Mouse (Mus musculus) testis, adult 2 months (tissue): Measurements from ENCODE around the gene Dyrk2. TPM values are rescaled to one million over a fixed set of nuclear protein-coding genes. Genes with fewer than 3 reads are reported as not detected.
A peak's percentile ranks its signal among the peaks of the same experiment; 100 is the strongest.

Experiments
- H3K27ac ChIP-seq: fragments of 200-500 bp; 2 replicates; pipeline ENCODE4 v1.5.1; 2012; ENCODE audit warnings: low read depth, low read length; ENCODE audit not compliant: control insufficient read depth, insufficient read depth
- H3K27me3 ChIP-seq: fragments of 200-500 bp; 2 replicates; pipeline ENCODE4 v1.6.1; 2012; ENCODE audit warnings: mild to moderate bottlenecking, low read length, moderate library complexity; ENCODE audit not compliant: control insufficient read depth, insufficient read depth
- H3K36me3 ChIP-seq: fragments of 200-500 bp; 2 replicates; pipeline ENCODE4 v1.6.1; 2012; ENCODE audit warnings: mild to moderate bottlenecking, low read length; ENCODE audit not compliant: control insufficient read depth, insufficient read depth
- H3K4me1 ChIP-seq: fragments of 200-500 bp; 2 replicates; pipeline ENCODE4 v1.6.1; 2012; ENCODE audit warnings: low read length; ENCODE audit not compliant: control insufficient read depth, insufficient read depth
- H3K4me3 ChIP-seq: fragments of 200-500 bp; 2 replicates; pipeline ENCODE4 v1.5.1; 2012; ENCODE audit warnings: low read depth, mild to moderate bottlenecking, low read length, moderate library complexity, mixed read lengths; ENCODE audit not compliant: control insufficient read depth
- CTCF ChIP-seq: fragments of 200-500 bp; IDR thresholded peaks from 2 replicates; pipeline ENCODE4 v1.5.1; 2012; ENCODE audit warnings: low read depth, mild to moderate bottlenecking, inconsistent platforms, low read length, moderate library complexity; ENCODE audit not compliant: control insufficient read depth, insufficient read depth, insufficient replicate concordance
- POLR2A ChIP-seq: fragments of 200-500 bp; IDR thresholded peaks from 2 replicates; pipeline ENCODE4 v1.6.1; 2012; ENCODE audit warnings: low read depth, mild to moderate bottlenecking, inconsistent platforms, low read length, moderate library complexity; ENCODE audit not compliant: control insufficient read depth
- polyA plus RNA-seq: library from polyadenylated mRNA; depleted of rRNA; stranded (reverse); fragments of >200 nt; gene quantifications from 2 replicates; pipeline ENCODE4 v1.2.3, GENCODE M21; 2012

Gene Dyrk2
- polyA plus RNA-seq, 1 experiment = 21.6 TPM

- TF ChIP-seq CTCF = no peak
- no peak for TF ChIP-seq POLR2A
- Histone ChIP-seq H3K4me3 (no peak overlapping the region), H3K27ac (no peak overlapping the region), H3K36me3 (no peaks in the 10 kb centered on the region), H3K27me3 (no peaks in the 10 kb centered on the region), H3K4me1 (peaks cover 6% of the 10 kb centered on the region)
Observed at GRCm38 (mm10) chr10:118872196-118872595, 2.2 kb upstream of the Dyrk2 start.

GRCm38 (mm10) chr10:118869591-118870001, 413 bp downstream of the Dyrk2 start:
- Histone ChIP-seq H3K4me1 (peaks cover 7% of the 10 kb centered on the region), H3K27me3 (no peaks in the 10 kb centered on the region), H3K36me3 (no peaks in the 10 kb centered on the region), H3K27ac (no peak overlapping the region), H3K4me3 (peak overlapping the region; percentile 54)
- no peak for TF ChIP-seq CTCF
- TF ChIP-seq POLR2A = peak; percentile 14; the same call in 1 of the 2 replicates

DNA sequence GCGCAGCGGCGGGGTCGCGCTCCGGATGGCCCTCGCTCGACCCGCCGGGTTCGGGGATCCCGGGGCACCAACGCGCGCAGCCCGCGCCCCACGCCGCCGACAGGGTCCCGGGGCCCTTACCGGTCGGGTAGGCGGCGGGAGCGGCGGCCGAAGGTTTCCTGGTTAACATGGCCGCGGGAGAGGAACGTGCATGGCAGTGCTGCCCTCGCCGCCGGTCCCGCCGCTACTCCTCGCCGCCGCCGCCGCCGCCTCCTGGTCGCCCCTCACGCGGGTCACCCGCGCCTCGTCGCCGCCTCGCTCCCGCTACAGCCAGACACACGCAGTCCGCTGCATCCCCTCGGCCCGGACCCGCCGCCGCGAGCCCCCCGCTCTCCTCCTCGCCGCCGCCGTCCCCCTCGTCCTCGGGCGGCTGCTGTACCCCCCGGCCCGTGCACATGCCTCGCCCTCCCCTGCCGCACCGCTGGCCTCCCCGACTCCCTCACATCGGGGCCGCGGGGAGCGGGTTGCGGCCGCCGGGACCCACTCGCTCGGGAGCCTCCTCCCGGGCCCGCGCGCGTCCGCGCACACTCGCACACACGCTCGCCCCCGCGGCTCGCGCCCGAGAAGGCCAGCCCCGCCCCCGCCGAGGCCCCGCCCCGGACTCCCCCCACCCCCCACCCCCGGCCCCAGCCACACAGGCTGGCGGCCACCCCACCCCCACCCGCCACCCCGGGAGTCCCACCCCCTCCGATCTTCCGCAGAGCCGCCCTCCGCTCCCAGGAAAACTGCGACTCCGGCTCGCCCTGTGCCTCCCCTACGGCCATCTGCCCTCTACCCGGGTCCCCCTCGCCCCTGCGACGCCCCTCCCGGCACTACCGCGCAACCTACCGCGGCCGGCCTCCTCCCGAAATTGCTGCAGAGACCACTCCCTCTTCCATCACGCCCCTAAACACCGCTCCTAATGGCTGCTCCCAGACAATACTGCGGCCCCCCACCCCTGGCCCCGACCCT, 1.1 kb downstream of the Dyrk2 start:
- H3K4me1 ChIP-seq = peaks cover 7% of the 10 kb centered on the region
- H3K36me3 ChIP-seq = no peaks in the 10 kb centered on the region
- H3K27me3 ChIP-seq = no peaks in the 10 kb centered on the region
- peak overlapping the region; percentile 89 for H3K4me3 ChIP-seq
- no peak for TF ChIP-seq POLR2A
- TF ChIP-seq CTCF = no peak
- peak overlapping the region; percentile 18; the same call in 1 of the 2 replicates for H3K27ac ChIP-seq

DNA sequence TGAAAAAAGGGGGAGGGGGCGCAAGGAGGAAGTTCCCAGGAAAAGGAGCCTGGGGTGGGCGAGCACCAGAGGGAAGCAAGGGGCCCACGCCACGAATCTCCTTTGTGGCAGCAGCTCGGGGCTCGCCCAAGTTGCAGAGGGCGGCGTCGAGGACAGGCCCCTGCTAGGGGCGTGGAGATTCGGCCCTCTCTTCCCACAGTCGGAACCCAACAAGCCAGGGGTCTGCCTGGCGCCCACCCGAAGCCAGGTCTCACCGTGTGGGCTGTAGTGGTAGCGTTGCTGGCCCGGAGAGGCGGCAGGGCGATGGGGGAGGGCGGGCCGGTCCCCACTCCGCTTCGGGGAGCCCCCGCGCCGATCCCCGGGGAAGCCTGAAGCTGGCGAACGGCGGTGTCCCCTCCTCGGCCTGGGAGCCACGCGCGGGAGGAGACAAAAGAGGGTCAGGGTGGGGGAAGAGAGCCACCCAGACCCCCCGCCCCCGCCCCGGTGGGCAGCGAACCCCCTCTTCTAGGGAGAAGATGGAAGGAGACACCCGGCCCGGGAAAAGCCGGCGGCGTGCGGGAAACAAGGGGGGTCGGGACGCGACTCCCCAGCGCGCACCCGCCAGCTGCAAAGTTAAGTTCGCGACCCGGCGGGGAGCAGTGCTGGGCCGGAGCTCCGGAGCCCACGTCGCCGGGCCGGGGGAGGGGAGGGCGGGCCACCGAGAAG, 2.0 kb downstream of the Dyrk2 start:
- H3K4me3 ChIP-seq = peak overlapping the region; percentile 89
- no peaks in the 10 kb centered on the region for H3K27me3 ChIP-seq
- H3K36me3 ChIP-seq = no peaks in the 10 kb centered on the region
- TF ChIP-seq CTCF = no peak
- TF ChIP-seq POLR2A = no peak
- H3K4me1 ChIP-seq = peaks cover 7% of the 10 kb centered on the region
- H3K27ac ChIP-seq = no peak overlapping the region

DNA sequence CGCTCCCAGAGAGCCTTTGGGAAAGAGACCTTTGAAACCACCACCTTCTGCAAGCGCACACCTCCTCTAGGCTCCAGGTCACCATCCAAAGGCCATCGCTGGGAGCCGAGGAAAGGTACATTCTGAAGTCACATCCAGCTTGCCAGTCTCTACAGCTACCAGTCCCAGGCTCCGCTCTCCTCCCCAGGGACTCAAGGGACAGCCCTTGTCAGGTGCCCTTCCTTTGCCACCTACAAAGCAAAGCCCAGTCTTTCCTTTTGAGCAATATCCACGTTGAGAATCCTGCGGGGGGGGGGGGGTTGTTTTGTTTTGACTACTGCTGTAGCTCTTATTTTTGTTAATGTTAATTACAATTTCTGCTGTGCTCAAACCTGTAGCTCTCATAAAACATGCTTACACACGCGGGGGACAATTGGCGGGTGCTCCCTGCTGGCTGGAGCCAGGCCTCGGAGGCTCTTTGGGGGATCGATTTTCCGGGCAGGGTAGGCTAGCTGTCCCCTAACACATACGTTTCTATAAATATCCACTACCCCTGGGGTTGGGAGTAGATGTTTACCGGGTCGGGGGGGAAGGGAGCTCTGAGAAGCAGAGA, 2.6 kb downstream of the Dyrk2 start:
- peaks cover 7% of the 10 kb centered on the region for H3K4me1 ChIP-seq
- no peak for TF ChIP-seq POLR2A
- no peak for TF ChIP-seq CTCF
- no peaks in the 10 kb centered on the region for H3K27me3 ChIP-seq
- H3K4me3 ChIP-seq = peak overlapping the region; percentile 89; the same call in 1 of the 2 replicates
- H3K36me3 ChIP-seq = no peaks in the 10 kb centered on the region
- H3K27ac ChIP-seq = no peak overlapping the region

GRCm38 (mm10) chr10:118864976-118865375, 5.0 kb downstream of the Dyrk2 start:
- no peak overlapping the region for H3K27ac ChIP-seq
- no peak for TF ChIP-seq POLR2A
- TF ChIP-seq CTCF = no peak
- no peak overlapping the region for H3K4me3 ChIP-seq
- H3K27me3 ChIP-seq = no peaks in the 10 kb centered on the region
- peaks cover 10% of the 10 kb centered on the region for H3K4me1 ChIP-seq
- H3K36me3 ChIP-seq = no peaks in the 10 kb centered on the region

DNA sequence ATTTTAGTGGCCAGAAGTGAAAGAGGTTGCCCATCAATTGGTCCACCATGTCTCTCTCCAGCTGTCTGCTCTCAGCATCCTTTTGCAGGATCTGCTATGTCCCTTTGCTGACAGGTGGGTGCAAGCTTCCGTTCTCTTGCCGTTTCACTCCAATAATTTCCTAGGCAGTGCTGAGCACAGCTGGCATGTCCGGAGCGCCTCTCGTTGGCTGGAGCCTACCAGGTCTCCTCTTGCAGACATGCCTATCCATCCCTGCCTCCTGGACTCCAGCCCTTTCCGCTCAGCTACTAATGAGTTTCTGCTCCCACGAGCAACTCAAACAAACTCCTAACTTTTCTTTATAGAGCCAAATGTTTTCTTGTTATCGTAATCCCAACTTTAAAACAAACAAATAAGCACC, 6.4 kb downstream of the Dyrk2 start:
- Histone ChIP-seq H3K27ac (no peak overlapping the region), H3K36me3 (no peaks in the 10 kb centered on the region), H3K27me3 (no peaks in the 10 kb centered on the region), H3K4me1 (peaks cover 12% of the 10 kb centered on the region), H3K4me3 (no peak overlapping the region)
- TF ChIP-seq CTCF = no peak

DNA sequence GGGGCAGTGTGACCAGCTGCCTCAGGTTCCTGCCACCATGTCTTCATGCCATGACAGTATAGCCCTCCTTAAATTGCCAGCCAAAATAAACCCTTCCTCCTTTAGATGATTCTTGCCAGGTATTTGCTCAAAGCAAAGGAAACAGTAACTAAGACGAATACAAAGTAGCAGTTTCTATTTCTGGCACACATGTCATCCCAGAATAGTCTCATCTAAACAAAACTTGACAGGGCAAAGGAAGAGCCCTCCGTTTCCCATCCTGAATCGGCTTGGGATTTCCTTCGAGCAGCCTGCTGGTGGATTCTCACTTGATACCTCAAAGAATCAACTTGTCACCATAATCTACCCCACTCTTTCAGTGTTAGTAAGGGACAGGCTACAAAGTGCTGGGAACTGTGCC, 7.8 kb downstream of the Dyrk2 start:
- Histone ChIP-seq H3K36me3 (no peaks in the 10 kb centered on the region), H3K27me3 (no peaks in the 10 kb centered on the region), H3K4me1 (peaks cover 11% of the 10 kb centered on the region), H3K27ac (no peak overlapping the region), H3K4me3 (no peak overlapping the region)
- TF ChIP-seq POLR2A (no peak), CTCF (no peak)
